Mouse (Mus musculus) ovary, postnatal 36 days (tissue): ENCODE measurements around the gene Nav2.

Experiments used
- DNase-seq: peaks from one replicate; pipeline ENCODE4 v3.0.0; 2022; ENCODE audit warnings: low spot score, mixed read lengths

Gene Nav2

DNA sequence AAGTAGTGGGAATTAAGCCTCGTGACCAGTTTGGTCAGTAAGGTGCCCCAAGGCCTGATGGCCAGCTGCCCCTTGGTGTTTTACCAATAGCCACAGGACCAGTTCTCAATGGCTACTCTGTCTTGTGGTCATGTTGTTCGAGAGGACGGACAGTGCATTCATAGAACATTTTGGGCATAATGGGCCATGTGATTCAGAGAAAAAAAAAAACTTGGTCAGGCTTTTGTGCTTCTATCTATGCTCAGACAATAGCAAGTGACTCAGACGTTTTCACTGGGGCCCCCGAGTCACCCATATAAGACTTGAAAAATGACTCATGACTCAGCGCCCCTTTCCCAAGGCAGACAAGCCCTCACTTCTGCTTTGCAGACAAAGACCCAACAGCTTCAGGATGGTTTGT, 344.4 kb downstream of the Nav2 start:
- DNase-seq: no peak

DNA sequence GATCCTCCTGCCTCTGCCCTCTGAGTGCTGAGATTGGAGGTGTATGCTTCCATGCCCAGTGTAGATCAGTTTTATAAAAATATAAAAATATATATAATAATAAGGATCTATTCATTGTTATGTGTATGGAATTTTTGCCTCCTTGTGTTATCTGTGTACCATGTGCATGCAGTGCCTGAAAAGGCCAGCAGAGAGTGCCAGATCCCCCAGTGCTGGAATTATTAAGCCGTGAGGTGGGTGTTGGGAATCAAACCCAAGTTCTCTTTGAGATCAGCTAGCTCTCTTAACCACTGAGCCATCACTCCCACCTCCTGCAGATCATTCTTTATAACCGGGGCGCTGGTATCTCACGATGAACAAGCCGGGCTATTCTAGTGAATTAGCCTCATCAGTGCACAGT, 346.5 kb downstream of the Nav2 start:
- DNase-seq: no peak

GRCm38 (mm10) chr7:49257234-49257906, 348.9 kb downstream of the Nav2 start:
- no peak for DNase-seq

GRCm38 (mm10) chr7:49258088-49258487, 349.6 kb downstream of the Nav2 start:
- no peak for DNase-seq

DNA sequence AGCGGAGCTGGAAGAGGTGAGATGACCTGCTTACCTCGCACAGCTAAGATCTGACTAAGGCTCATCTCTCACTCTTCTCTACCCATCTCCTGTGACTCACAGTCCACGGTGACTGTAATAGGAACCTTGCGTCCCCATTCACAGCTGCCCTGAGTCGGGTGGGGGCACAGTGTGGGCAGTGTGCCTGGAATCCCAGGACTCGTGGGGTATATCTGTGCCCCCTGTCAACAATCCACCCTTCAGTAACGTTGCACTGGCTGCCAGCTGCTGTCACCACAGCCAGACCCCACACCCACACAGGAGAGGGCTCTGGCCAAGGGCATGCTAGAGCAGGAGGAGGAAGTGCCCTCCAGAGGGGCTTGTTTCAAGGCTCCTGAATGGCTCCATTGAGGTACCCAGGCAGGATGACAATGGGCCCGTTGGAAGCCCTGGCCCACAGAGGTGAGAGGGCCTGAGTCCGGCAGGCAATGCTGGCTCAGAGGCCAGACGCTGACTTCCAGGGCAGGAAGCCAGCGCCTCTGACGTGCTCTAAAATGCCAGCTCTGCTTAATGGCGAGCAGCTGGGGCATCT, 353.5 kb downstream of the Nav2 start:
- no peak for DNase-seq

DNA sequence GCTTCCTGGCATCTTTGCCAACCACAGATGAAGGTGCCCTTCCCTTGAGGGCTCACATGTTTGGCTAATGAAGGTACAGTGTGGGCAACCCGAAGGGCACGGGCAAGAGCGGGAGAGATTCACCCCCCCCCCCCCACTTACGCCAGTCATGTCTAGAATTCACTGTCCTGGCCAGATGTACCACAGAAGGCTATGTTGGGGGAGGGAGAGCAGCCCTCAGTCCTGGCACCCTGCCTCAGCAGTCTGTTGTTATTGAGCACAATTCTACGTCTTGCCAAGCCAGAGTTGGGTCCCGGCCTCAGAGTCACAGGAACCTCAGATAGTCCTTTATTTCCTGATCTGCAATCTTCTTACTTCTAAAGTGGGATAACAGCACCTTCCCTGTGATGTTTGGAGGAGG, 357.9 kb downstream of the Nav2 start:
- DNase-seq: peak; percentile 72

DNA sequence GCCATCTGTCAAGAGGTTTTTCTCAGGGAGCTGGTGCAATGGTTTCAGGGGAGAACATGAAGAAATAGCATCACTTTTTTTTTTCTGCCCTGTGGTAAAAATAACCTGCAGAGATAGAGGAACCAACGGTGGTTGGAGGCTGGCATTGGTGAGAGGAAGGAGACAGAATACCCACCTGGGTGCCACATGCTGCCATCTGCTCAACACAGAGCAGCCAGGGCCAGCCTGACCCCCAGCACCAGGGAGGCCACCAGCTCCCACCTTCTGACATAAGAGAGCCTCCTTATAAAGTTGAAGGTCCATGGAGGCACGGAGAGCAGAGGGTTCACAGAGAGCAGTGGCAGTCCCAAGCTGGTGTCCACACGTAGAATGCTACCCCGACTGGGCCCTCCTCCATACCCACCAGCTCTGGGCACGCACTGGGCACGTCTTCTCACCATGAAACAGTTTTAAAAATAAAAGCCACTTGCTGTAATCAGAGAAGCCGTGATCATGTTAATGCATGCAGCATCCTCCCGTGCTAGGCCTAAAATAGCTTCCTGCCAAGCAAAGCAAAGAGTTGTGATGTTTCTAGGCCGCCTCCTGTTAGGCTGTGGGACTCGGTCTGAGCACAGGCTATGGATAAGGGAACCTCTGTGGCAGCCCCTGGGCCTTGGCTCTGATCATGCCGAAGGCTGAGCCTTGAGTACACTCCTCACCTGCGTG, 359.3 kb downstream of the Nav2 start:
- DNase-seq: no peak

DNA sequence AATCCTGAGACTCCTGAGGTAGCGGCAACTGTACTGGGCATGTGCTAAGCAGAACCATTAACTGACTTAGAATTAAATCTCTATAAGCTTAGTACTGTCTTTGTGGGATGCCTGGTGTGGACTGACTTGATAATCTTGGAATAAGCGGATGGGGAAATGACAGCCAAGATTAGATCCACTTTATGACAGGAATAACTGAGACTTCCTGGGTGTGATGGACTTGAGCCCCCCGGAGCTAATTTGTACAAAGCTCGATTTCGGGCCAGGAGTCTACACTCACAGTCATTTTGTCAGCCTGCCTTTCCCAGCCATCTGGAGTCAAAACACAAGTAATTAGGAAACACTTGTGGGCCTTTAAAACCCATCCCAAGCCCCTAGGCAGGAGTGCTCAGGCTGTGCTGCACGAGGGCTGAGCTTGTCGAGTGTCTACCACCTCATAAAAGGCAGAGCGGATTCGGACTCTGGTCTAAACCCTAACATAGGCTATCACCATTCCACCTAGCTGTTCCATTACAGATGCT, 359.9 kb downstream of the Nav2 start:
- DNase-seq: no peak

DNA sequence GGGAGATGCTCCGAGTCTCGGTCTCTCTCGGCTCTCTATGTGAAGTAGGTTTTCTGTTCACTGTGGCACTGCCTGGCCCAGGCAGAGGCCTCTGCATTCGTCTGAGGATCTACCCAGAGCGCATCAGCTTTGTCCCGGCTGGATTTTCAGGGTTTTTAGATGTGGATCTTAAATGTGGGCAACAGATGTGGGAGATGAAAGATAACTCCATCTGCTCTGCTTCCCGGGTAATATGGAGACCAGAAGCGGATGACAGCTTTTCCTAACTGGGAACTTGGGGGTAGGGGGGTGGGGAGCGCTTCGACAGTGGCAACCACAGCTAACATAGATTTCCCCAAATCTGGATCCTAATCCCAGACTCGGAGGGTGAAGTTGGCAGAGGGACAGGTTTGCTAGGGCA, 362.3 kb downstream of the Nav2 start:
- DNase-seq: no peak

GRCm38 (mm10) chr7:49272445-49273439, 364.2 kb downstream of the Nav2 start:
- peak; percentile 77 for DNase-seq

GRCm38 (mm10) chr7:49273907-49274656, 365.6 kb downstream of the Nav2 start:
- DNase-seq: no peak

DNA sequence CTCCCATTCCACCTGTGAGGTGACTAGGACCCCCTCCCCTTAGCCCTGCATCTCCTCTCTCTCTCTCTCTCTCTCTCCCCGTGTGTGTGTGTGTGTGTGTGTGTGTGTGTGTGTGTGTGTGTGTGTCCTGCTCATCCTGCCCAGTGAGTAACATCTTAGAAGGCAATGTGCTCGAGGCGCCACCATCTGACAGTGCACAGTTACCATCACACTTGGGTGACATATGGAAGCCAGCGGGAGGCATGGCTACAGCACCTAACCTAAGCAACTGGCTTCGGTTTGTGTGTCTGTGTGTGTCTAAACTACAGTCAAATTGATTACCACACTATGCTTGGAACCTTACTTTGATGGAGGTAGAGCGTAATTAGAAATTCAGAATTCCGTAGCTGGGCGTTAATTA, 366.2 kb downstream of the Nav2 start:
- no peak for DNase-seq

- no peak for DNase-seq
Measured at GRCm38 (mm10) chr7:49276163-49276562, 367.6 kb downstream of the Nav2 start.

DNA sequence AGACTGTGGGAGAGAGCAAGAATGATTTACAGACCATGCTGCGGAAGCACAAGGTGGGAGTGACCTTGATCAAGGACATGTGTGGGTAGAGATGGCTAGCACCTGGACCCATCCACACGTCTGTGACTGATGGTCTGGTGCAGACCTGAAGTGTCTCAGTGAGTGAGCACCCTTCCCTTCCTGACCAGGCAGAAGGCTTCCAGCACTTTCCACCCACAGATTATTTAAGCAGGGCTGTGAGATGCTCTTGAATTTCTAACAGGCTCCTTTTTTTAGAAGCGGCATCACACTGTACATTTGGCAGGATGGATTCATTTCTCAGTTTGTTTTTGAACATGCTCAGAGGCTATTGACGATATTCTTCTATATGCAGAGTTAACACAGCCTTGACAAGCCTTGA, 369.2 kb downstream of the Nav2 start:
- DNase-seq: no peak

DNA sequence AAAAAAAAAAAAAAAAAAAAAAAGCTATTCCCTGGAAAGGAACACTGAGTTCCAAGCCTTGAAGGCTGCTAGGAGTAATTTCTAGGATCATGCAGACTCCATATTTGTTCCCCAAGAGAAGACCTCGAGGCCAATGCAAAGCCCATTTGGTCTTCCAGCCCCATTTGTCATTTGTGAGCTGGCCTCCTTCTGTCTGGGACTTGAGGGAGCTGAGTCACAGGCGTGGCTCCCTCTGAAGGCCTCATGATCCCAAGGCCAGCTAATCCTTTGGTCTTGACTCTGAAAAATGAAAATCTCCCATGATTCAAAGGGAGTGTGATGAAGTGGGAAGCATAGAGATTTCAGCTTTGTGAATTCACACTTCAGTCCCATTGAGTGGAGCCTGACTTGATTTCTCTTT, 370.0 kb downstream of the Nav2 start:
- no peak for DNase-seq

GRCm38 (mm10) chr7:49280427-49280826, 371.9 kb downstream of the Nav2 start:
- DNase-seq: peak; percentile 15

GRCm38 (mm10) chr7:49282446-49282845, 373.9 kb downstream of the Nav2 start:
- no peak for DNase-seq

- DNase-seq: no peak
Measured at GRCm38 (mm10) chr7:49283507-49284361, 375.2 kb downstream of the Nav2 start.

DNA sequence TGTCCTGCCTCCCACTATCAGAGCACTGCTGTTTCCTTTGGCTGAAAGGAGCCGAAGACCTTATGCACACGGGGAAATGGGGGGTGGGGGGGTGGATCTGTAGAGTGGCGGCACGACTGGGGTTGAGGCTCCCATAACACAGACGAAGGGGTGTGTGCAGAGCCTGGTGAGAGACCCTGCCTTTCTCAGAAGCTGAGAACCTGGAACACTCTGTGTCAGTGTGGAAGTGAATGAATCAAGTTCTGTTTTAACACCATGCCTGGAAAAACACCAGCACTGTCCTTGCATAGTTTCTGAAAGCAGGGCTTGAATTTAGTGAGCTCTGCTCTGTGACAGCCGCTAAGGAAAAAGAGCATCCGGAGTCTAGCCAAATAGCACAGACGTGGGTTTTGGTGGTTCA, 379.7 kb downstream of the Nav2 start:
- DNase-seq: no peak

- no peak for DNase-seq
Measured at GRCm38 (mm10) chr7:49290308-49290707, 381.8 kb downstream of the Nav2 start.
